Mouse (Mus musculus): ENCODE results near the gene Insl3. TPM values are rescaled to one million over a fixed set of nuclear protein-coding genes. Genes with fewer than 3 reads are reported as not detected.

The Insl3 gene
- polyA plus RNA-seq, 1 experiment from 2014 or later, result 0.46 TPM

Other genes with a start within 250 kb of the Insl3 start
- 127 and 145 TPM in 2 replicates for gene Abhd8, start 225.6 kb upstream of the Insl3 start, polyA plus RNA-seq (2015; fragmentation: Nextera tagmentation; extraction: Ambion mirVana)
- 208 and 237 TPM in 2 replicates for gene Mrpl34, start 224.3 kb upstream of the Insl3 start, polyA plus RNA-seq (2015; fragmentation: Nextera tagmentation; extraction: Ambion mirVana)
- 217 and 231 TPM in 2 replicates for gene Dda1, start 220.0 kb upstream of the Insl3 start, polyA plus RNA-seq (2015; fragmentation: Nextera tagmentation; extraction: Ambion mirVana)
- gene Ano8, start 203.3 kb upstream of the Insl3 start, polyA plus RNA-seq (2015; fragmentation: Nextera tagmentation; extraction: Ambion mirVana), result 6.1 and 7.8 TPM in 2 replicates
- 12.0 and 15.5 TPM in 2 replicates for gene Gtpbp3, start 201.1 kb upstream of the Insl3 start, polyA plus RNA-seq (2015; fragmentation: Nextera tagmentation; extraction: Ambion mirVana)
- 20.8 and 22.2 TPM in 2 replicates for gene Plvap, start 177.5 kb upstream of the Insl3 start, polyA plus RNA-seq (2015; fragmentation: Nextera tagmentation; extraction: Ambion mirVana)
- gene Ccdc194, start 163.5 kb upstream of the Insl3 start, polyA plus RNA-seq (2015; fragmentation: Nextera tagmentation; extraction: Ambion mirVana), result 0.17 and 0.24 TPM in 2 replicates
- gene Bst2, start 151.8 kb upstream of the Insl3 start, polyA plus RNA-seq (2015; fragmentation: Nextera tagmentation; extraction: Ambion mirVana), result 16.0 and 23.4 TPM in 2 replicates
- 56.2 and 60.7 TPM in 2 replicates for gene Mvb12a, start 146.3 kb upstream of the Insl3 start, polyA plus RNA-seq (2015; fragmentation: Nextera tagmentation; extraction: Ambion mirVana)
- gene Tmem221, start 130.3 kb upstream of the Insl3 start, polyA plus RNA-seq (2015; fragmentation: Nextera tagmentation; extraction: Ambion mirVana), result 0.25 TPM in 1 of 2 replicates, not detected in the other
- not detected in 2 replicates for gene Nxnl1, start 122.6 kb upstream of the Insl3 start, polyA plus RNA-seq (2015; fragmentation: Nextera tagmentation; extraction: Ambion mirVana)
- 81.7 and 82.0 TPM in 2 replicates for gene Slc27a1, start 120.3 kb upstream of the Insl3 start, polyA plus RNA-seq (2015; fragmentation: Nextera tagmentation; extraction: Ambion mirVana)
- 191 and 213 TPM in 2 replicates for gene Pgls, start 97.0 kb upstream of the Insl3 start, polyA plus RNA-seq (2015; fragmentation: Nextera tagmentation; extraction: Ambion mirVana)
- gene Fam129c, start 91.6 kb upstream of the Insl3 start, polyA plus RNA-seq (2015; fragmentation: Nextera tagmentation; extraction: Ambion mirVana), result 7.8 and 8.5 TPM in 2 replicates
- 66.8 and 67.2 TPM in 2 replicates for gene Colgalt1, start 78.2 kb upstream of the Insl3 start, polyA plus RNA-seq (2015; fragmentation: Nextera tagmentation; extraction: Ambion mirVana)
- gene Unc13a, start 17.5 kb upstream of the Insl3 start, polyA plus RNA-seq (2015; fragmentation: Nextera tagmentation; extraction: Ambion mirVana), result 16.6 and 17.7 TPM in 2 replicates
- gene Jak3, start 12.9 kb upstream of the Insl3 start, polyA plus RNA-seq (2015; fragmentation: Nextera tagmentation; extraction: Ambion mirVana), result 3.9 and 4.0 TPM in 2 replicates
- 0.42 and 0.59 TPM in 2 replicates for gene B3gnt3, start 12.6 kb downstream of the Insl3 start, polyA plus RNA-seq (2015; fragmentation: Nextera tagmentation; extraction: Ambion mirVana)
- gene Fcho1, start 36.5 kb downstream of the Insl3 start, polyA plus RNA-seq (2015; fragmentation: Nextera tagmentation; extraction: Ambion mirVana), result 54.2 and 55.0 TPM in 2 replicates
- gene Zfp709, start 192.8 kb downstream of the Insl3 start, polyA plus RNA-seq (2015; fragmentation: Nextera tagmentation; extraction: Ambion mirVana), result 5.9 and 7.0 TPM in 2 replicates
- 12.5 and 15.0 TPM in 2 replicates for gene Zfp882, start 219.4 kb downstream of the Insl3 start, polyA plus RNA-seq (2015; fragmentation: Nextera tagmentation; extraction: Ambion mirVana)
- 32.4 and 37.9 TPM in 2 replicates for gene Zfp617, start 219.4 kb downstream of the Insl3 start, polyA plus RNA-seq (2015; fragmentation: Nextera tagmentation; extraction: Ambion mirVana)

Data from neural tube, embryonic 13.5 days (tissue).